ENCODE assay signal across 21 mouse cellular contexts in genomic region chr6:33517890-33518410, GRCm38 (mm10).
A peak's percentile ranks its signal among the peaks of the same experiment; 100 is the strongest.
DNase-seq lines count a peak whose midpoint lies in the region; ATAC-seq and TF ChIP-seq lines count a peak whose summit lies in the region.
"Had no signal": no experiment of that assay in that cellular context is flagged by ENCODE, and none has a peak within 500 bp of the region (broad histone marks: within the 10 kb centered on the region; RNA-seq: fewer than 3 reads in every experiment).

No protein-coding gene starts in this region.

- 0 out of 2 replicates have a peak, but pooled peaks cover 2% of the 10 kb centered on the region for H3K4me1 ChIP-seq in forebrain, embryonic 14.5 days (ENCODE audit: control insufficient read depth, insufficient read depth, low read length)
- H3K4me1 ChIP-seq in forebrain, embryonic 11.5 days (replicated peaks; ENCODE audit: control insufficient read depth, insufficient read depth, low read length) = no peaks in the 10 kb centered on the region
- H3K4me1 ChIP-seq in bone marrow macrophage, adult 2 months (ENCODE audit: control insufficient read depth, insufficient read depth, low read length) = peaks cover 19% of the 10 kb centered on the region
- H3K4me1 ChIP-seq: limb, embryonic 15.5 days; liver, embryonic 15.5 days; midbrain, embryonic 10.5 days; neural tube, embryonic 12.5 days had no signal

- no peak overlapping the region for H3K9ac ChIP-seq in forebrain, embryonic 14.5 days (ENCODE audit: low read length)
- no peak overlapping the region for H3K9ac ChIP-seq in forebrain, embryonic 11.5 days (ENCODE audit: low read length)
- H3K9ac ChIP-seq: embryonic facial prominence, embryonic 12.5 days; heart, embryonic 12.5 days; hindbrain, embryonic 13.5 days; limb, embryonic 15.5 days; liver, embryonic 15.5 days; neural tube, embryonic 12.5 days had no signal

- H3K27ac ChIP-seq in forebrain, embryonic 14.5 days (ENCODE audit: low read depth, low read length) = no peak overlapping the region
- no peak overlapping the region for H3K27ac ChIP-seq in forebrain, embryonic 11.5 days (ENCODE audit: low read depth, low read length)
- H3K27ac ChIP-seq in bone marrow macrophage, adult 2 months (ENCODE audit: insufficient read depth, low read depth, low read length) = peak overlapping the region; percentile 26
- H3K27ac ChIP-seq: embryonic facial prominence, embryonic 12.5 days; hindbrain, embryonic 13.5 days; limb, embryonic 15.5 days; liver, embryonic 15.5 days; macrophage; midbrain, embryonic 10.5 days; neural tube, embryonic 12.5 days had no signal

- no peak for TF ChIP-seq CTCF in bone marrow macrophage, adult 2 months (IDR thresholded peaks at IDR 0.05; ENCODE audit: low read depth, low read length)

- no peaks in the 10 kb centered on the region for H3K36me3 ChIP-seq in forebrain, embryonic 14.5 days (ENCODE audit: control insufficient read depth, insufficient read depth, low read length)
- H3K36me3 ChIP-seq in forebrain, embryonic 11.5 days (ENCODE audit: control insufficient read depth, insufficient read depth, low read length) = no peaks in the 10 kb centered on the region
- H3K36me3 ChIP-seq: embryonic facial prominence, embryonic 12.5 days; heart, embryonic 12.5 days; hindbrain, embryonic 13.5 days; limb, embryonic 15.5 days; liver, embryonic 15.5 days; midbrain, embryonic 10.5 days; neural tube, embryonic 12.5 days had no signal

- DNase-seq in forebrain, embryonic 14.5 days (ENCODE audit: low spot score) = peak; percentile 52
- DNase-seq in forebrain, embryonic 11.5 days (ENCODE audit: low spot score) = no peak
- DNase-seq in naive thymus-derived CD4-positive, alpha-beta T cell, adult 2 months (ENCODE audit: low read depth) = peak; percentile 7
- peak; percentile 24 for DNase-seq in thymus, postnatal 25 days
- DNase-seq in cerebellum, adult 11-12 months = no peak
- DNase-seq in urinary bladder, adult 2 months (ENCODE audit: low spot score) = no peak
- DNase-seq: B cell, adult 2 months; cerebellum, postnatal 14 days; gastrocnemius, adult 2 months; right cerebral cortex, postnatal 14 days; spleen, adult 18-20 months had no signal

- no peak overlapping the region for H3K4me3 ChIP-seq in forebrain, embryonic 14.5 days (ENCODE audit: low read depth, low read length)
- H3K4me3 ChIP-seq in forebrain, embryonic 11.5 days (ENCODE audit: low read depth, low read length) = no peak overlapping the region
- no peak overlapping the region for H3K4me3 ChIP-seq in bone marrow macrophage, adult 2 months (ENCODE audit: insufficient read depth, low read length)
- H3K4me3 ChIP-seq: embryonic facial prominence, embryonic 12.5 days; gastrocnemius, adult 2 months; heart, embryonic 12.5 days; hindbrain, embryonic 13.5 days; limb, embryonic 15.5 days; liver, embryonic 15.5 days; midbrain, embryonic 10.5 days; neural tube, embryonic 12.5 days had no signal

- no peak for TF ChIP-seq POLR2A in bone marrow macrophage, adult 2 months (IDR thresholded peaks at IDR 0.05; ENCODE audit: borderline replicate concordance, low read depth, low read length)

- WGBS in forebrain, embryonic 14.5 days = 43% methylated on average over 5 of the region's 5 CpGs
- 43% methylated on average over 5 of the region's 5 CpGs for WGBS in forebrain, embryonic 11.5 days

- H3K9me3 ChIP-seq in forebrain, embryonic 14.5 days (replicated peaks; ENCODE audit: control insufficient read depth, low read length) = no peaks in the 10 kb centered on the region
- H3K9me3 ChIP-seq in forebrain, embryonic 11.5 days (ENCODE audit: control insufficient read depth, low read length) = no peaks in the 10 kb centered on the region
- H3K9me3 ChIP-seq: embryonic facial prominence, embryonic 12.5 days; heart, embryonic 12.5 days; hindbrain, embryonic 13.5 days; limb, embryonic 15.5 days; liver, embryonic 15.5 days; midbrain, embryonic 10.5 days; neural tube, embryonic 12.5 days had no signal

- no peaks in the 10 kb centered on the region for H3K27me3 ChIP-seq in forebrain, embryonic 14.5 days (replicated peaks; ENCODE audit: control insufficient read depth, insufficient read depth, low read length)
- H3K27me3 ChIP-seq in forebrain, embryonic 11.5 days (ENCODE audit: control insufficient read depth, insufficient read depth, low read length) = no peaks in the 10 kb centered on the region
- H3K27me3 ChIP-seq: embryonic facial prominence, embryonic 12.5 days; heart, embryonic 12.5 days; hindbrain, embryonic 13.5 days; limb, embryonic 15.5 days; liver, embryonic 15.5 days; neural tube, embryonic 12.5 days had no signal

- H3K4me2 ChIP-seq in forebrain, embryonic 14.5 days (ENCODE audit: low read length) = no peak overlapping the region
- H3K4me2 ChIP-seq in forebrain, embryonic 11.5 days (ENCODE audit: low read depth, low read length, severe bottlenecking) = no peak overlapping the region
- H3K4me2 ChIP-seq: embryonic facial prominence, embryonic 12.5 days; heart, embryonic 12.5 days; hindbrain, embryonic 13.5 days; limb, embryonic 15.5 days; liver, embryonic 15.5 days; neural tube, embryonic 12.5 days had no signal

- peak; percentile 46; the same call in 1 of the 2 replicates for ATAC-seq in forebrain, embryonic 14.5 days
- ATAC-seq in forebrain, embryonic 11.5 days (replicated peaks; ENCODE audit: low FRiP score) = no peak
- ATAC-seq: intestine, embryonic 16.5 days had no signal

Comparison
In these comparisons a context has a peak if more than half of its experiments do, and no peak if none do; other contexts are left out.
1. DNase-seq: peak in forebrain, embryonic 14.5 days (single experiment), naive thymus-derived CD4-positive, alpha-beta T cell, adult 2 months (single experiment) and thymus, postnatal 25 days (single experiment); none in forebrain, embryonic 11.5 days (single experiment), cerebellum, adult 11-12 months (single experiment) and urinary bladder, adult 2 months (single experiment).